Mouse (Mus musculus) skeletal muscle tissue, adult 2 months (tissue): ENCODE results near the gene Pold2.

Experiments
- DNase-seq: peaks from one replicate; pipeline ENCODE4 v3.0.0-alpha.2; 2012; ENCODE audit warnings: low read depth, low spot score

The Pold2 gene

DNA sequence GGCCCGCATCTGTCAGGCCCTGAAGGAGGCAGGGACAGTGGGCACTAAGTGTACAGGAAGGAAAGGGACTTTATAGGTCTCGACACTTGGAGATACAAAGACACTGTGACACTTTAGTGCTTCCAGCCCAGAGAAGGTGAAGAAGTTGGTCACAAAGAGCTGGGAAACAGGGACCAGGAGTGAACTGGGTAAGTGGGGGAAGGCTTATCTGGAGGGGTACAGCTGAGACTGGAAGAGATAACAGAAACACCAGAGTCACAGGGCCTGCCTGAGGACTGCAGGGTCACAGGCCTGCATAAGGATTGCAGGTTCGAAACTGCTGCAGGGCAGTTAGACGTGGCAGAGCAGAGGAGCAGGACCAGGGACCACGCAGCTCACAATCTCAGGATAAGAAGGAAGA is 50.2 kb downstream of the Pold2 start:
- DNase-seq: no peak

GRCm38 (mm10) chr11:5825432-5825831 is 52.7 kb downstream of the Pold2 start:
- DNase-seq: no peak
